Mouse (Mus musculus) stomach, postnatal 0 days (tissue): Measurements from ENCODE around the gene Basp1. TPM values are rescaled to one million over a fixed set of nuclear protein-coding genes. Genes with fewer than 3 reads are reported as not detected.
A peak's percentile ranks its signal among the peaks of the same experiment; 100 is the strongest.

Experiments used
- ATAC-seq: fragments of 200-750 bp; cut with Nextera tagmentation; 2 replicates; pipeline ENCODE4 v1.8.0; 2017; ENCODE audit not compliant: low FRiP score, low TSS enrichment
- DNase-seq: peaks from one replicate; pipeline ENCODE4 v3.0.0-alpha.2; 2016; ENCODE audit warnings: low spot score
- H3K27ac ChIP-seq: fragments of 300-500 bp; sonication (generic); replicated peaks from 2 replicates; pipeline ENCODE4 v1.5.1; 2014; ENCODE audit warnings: mild to moderate bottlenecking, control low read depth
- H3K27me3 ChIP-seq: fragments of 300-500 bp; sonication (generic); 2 replicates; pipeline ENCODE4 v1.6.1; 2014; ENCODE audit warnings: low read length; ENCODE audit not compliant: control insufficient read depth, insufficient read depth
- H3K36me3 ChIP-seq: fragments of 300-500 bp; sonication (generic); 2 replicates; pipeline ENCODE4 v1.6.1; 2014; ENCODE audit warnings: low read length, mixed read lengths; ENCODE audit not compliant: control insufficient read depth, insufficient read depth
- H3K4me1 ChIP-seq: fragments of 300-500 bp; sonication (generic); replicated peaks from 2 replicates; pipeline ENCODE4 v1.6.1; 2014; ENCODE audit warnings: antibody characterized with exemption; ENCODE audit not compliant: control insufficient read depth, insufficient read depth
- H3K4me2 ChIP-seq: fragments of 300-500 bp; sonication (generic); replicated peaks from 2 replicates; pipeline ENCODE4 v1.6.1; 2014; ENCODE audit warnings: low read depth, mild to moderate bottlenecking, control low read depth, moderate library complexity
- H3K4me3 ChIP-seq: fragments of 300-500 bp; sonication (generic); 2 replicates; pipeline ENCODE4 v1.5.1; 2014; ENCODE audit warnings: low read depth, low read length, control low read depth
- H3K9ac ChIP-seq: fragments of 300-500 bp; sonication (generic); 2 replicates; pipeline ENCODE4 v1.6.1; 2014; ENCODE audit warnings: mild to moderate bottlenecking, low read length, control low read depth, mixed read lengths
- H3K9me3 ChIP-seq: fragments of 300-500 bp; sonication (generic); 2 replicates; pipeline ENCODE4 v1.6.1; 2016; ENCODE audit warnings: low read length; ENCODE audit not compliant: control insufficient read depth
- CTCF ChIP-seq: IDR thresholded peaks from 2 replicates; pipeline ENCODE4 v1.5.1; 2016; ENCODE audit warnings: antibody characterized with exemption, low read depth, mild to moderate bottlenecking, moderate library complexity
- EP300 ChIP-seq: optimal IDR thresholded peaks from 2 replicates; pipeline ENCODE3; 2016; ENCODE audit warnings: antibody characterized with exemption
- WGBS: fragments of 180-500 bp; shearing (Covaris S2); extraction: QIAGEN DNeasy Blood & Tissue Kit; methylation state at CpG from one replicate; pipeline ENCODE4 v1.1.7; 2014; 5-methylcytosine and 5-hydroxymethylcytosine counted together
- polyA plus RNA-seq: library from polyadenylated mRNA; unstranded; fragments of >200 nt; fragmentation: Nextera tagmentation; extraction: Ambion mirVana; gene quantifications from 2 replicates; pipeline ENCODE4 v1.2.1, GENCODE M21; 2015

The Basp1 gene
- polyA plus RNA-seq, 1 experiment from 2014 or later, result 20.7 TPM

DNA sequence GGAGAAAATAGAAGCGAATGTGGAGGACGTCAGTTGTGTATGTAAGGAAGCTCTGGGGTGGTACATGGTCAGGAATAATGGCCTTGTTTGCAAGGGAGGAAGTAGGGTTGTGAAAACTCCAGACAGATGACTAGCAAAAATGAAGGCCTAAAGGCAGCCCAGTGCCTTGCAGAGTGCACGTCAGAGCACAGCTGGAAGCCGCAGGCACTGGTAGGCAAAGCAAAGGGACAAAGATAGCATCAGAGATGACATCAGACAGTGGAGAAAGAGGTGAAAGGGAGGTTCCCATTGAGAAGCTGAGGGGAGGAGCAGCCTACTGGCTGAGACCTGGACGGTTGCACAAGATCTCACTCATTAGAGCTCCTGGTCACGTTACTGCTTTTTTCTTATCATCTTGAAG lies 58.8 kb downstream of the Basp1 start:
- Histone ChIP-seq H3K4me2 (no peak overlapping the region), H3K9me3 (no peaks in the 10 kb centered on the region), H3K9ac (no peak overlapping the region), H3K27ac (no peak overlapping the region), H3K4me1 (no peaks in the 10 kb centered on the region), H3K36me3 (no peaks in the 10 kb centered on the region), H3K4me3 (no peak overlapping the region), H3K27me3 (no peaks in the 10 kb centered on the region)
- no peak for TF ChIP-seq CTCF
- no peak for TF ChIP-seq EP300
- DNase-seq, result no peak
- WGBS, result 70% methylated on average over 6 of the region's 6 CpGs
- ATAC-seq, result peak; percentile 40; the same call in 1 of the 2 replicates

DNA sequence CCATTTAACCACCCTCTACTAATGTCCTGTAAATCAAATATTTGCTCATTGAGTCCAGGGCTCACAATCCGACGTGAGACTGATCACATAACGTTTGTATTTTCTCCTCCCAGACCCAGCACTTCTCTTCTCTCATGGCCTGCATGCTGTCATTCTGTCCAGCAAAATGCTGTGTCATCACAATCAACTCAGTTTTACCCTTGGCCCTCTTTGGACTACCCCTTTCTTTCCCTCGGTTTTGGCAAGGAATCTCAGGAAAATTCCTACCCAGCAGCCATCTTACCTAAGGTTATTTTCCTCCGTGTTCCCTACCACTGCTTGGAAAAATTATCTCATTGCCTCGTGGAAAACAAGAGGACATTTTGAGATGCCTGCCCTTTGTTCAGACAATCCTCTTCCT lies 60.1 kb downstream of the Basp1 start:
- no peak for ATAC-seq
- no peaks in the 10 kb centered on the region for H3K4me1 ChIP-seq
- no peak overlapping the region for H3K9ac ChIP-seq
- no peaks in the 10 kb centered on the region for H3K36me3 ChIP-seq
- WGBS, result 63% methylated on average over 6 of the region's 6 CpGs
- H3K27me3 ChIP-seq, result no peaks in the 10 kb centered on the region
- no peak for DNase-seq
- no peak overlapping the region for H3K4me3 ChIP-seq
- no peak overlapping the region for H3K4me2 ChIP-seq
- TF ChIP-seq EP300 (no peak), CTCF (no peak)
- no peaks in the 10 kb centered on the region for H3K9me3 ChIP-seq
- H3K27ac ChIP-seq, result no peak overlapping the region

DNA sequence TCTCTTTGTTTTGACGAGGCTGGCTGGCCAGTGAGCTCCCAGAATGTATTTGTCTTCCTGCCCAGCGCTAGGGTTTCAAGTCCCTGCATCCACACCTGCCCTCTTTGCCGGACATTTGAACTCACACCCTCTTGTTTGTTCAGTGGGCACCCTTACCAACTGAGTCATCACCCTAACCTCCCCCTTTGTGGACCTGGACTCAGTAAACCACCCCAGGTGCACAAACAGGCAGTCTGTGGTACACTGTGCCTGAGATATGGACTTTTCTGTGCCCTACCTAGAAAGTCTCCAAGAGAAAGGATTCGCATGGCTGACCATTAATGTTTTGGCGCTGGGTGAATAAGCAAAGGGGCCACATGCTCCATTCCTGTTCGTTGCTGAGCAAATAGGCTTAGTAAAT lies 70.3 kb downstream of the Basp1 start:
- Histone ChIP-seq H3K9ac (no peak overlapping the region), H3K4me3 (no peak overlapping the region), H3K9me3 (no peaks in the 10 kb centered on the region), H3K36me3 (no peaks in the 10 kb centered on the region), H3K4me2 (no peak overlapping the region), H3K27me3 (no peaks in the 10 kb centered on the region), H3K27ac (no peak overlapping the region), H3K4me1 (no peaks in the 10 kb centered on the region)
- TF ChIP-seq EP300 (no peak), CTCF (no peak)
- WGBS, result 60% methylated on average over 6 of the region's 6 CpGs
- ATAC-seq (no peak), DNase-seq (no peak)

DNA sequence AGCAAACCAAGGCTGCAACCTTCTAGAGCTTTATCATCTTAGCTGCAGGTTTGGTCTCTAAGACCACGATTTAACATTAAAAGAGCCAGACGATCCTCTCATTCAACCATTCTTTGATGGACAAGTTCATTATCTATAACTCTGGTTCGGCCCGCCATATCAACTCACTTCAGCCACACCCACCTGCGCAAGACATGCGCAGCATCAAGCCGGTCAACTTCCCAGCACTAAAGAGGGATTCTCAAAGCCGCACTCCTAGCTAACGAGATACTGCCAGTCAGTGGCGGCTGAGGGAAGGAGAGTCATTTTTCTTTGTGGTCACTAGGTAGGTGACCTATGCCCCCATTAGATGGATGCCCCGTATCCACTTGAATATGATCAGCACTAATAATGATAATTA lies 78.3 kb downstream of the Basp1 start:
- H3K9ac ChIP-seq, result no peak overlapping the region
- no peaks in the 10 kb centered on the region for H3K36me3 ChIP-seq
- H3K27ac ChIP-seq, result no peak overlapping the region
- 86% methylated on average over 11 of the region's 11 CpGs for WGBS
- no peaks in the 10 kb centered on the region for H3K27me3 ChIP-seq
- H3K9me3 ChIP-seq, result no peaks in the 10 kb centered on the region
- DNase-seq, result no peak
- no peak for ATAC-seq
- H3K4me2 ChIP-seq, result no peak overlapping the region
- H3K4me1 ChIP-seq, result no peaks in the 10 kb centered on the region
- H3K4me3 ChIP-seq, result no peak overlapping the region
- TF ChIP-seq EP300 (no peak), CTCF (no peak)

DNA sequence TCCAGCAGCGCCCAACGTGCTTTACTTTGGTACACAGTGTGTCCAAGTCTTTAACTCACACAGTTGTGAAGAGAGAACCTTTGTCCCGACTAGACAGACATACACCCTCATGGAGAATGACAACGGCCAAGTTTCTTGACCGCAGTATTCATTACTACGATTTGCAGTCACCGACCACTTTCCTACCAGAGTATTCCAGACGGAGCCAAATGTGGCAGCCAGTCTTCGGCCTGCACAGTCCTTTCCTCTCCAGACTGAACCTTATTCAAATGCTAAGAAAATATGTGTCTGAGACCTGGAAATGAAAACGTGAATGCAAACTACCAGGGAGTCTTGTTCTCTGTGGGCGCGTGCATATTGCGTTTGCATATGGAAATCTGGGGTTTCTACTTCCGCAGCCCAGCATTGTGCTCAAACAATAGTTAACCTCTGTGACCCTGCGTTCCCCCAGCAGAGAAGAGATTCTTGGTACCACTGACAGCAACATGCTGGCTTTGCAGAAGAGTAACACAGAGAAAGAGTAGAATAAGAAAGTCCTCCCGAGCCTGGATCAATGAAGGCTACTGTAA lies 81.6 kb downstream of the Basp1 start:
- WGBS, result 64% methylated on average over 16 of the region's 16 CpGs
- no peak for DNase-seq
- H3K27me3 ChIP-seq, result no peaks in the 10 kb centered on the region
- H3K9me3 ChIP-seq, result no peaks in the 10 kb centered on the region
- no peak overlapping the region for H3K9ac ChIP-seq
- no peaks in the 10 kb centered on the region for H3K36me3 ChIP-seq
- no peaks in the 10 kb centered on the region for H3K4me1 ChIP-seq
- H3K4me2 ChIP-seq, result no peak overlapping the region
- ATAC-seq, result no peak
- TF ChIP-seq EP300, result no peak
- no peak for TF ChIP-seq CTCF
- no peak overlapping the region for H3K27ac ChIP-seq
- H3K4me3 ChIP-seq, result no peak overlapping the region

DNA sequence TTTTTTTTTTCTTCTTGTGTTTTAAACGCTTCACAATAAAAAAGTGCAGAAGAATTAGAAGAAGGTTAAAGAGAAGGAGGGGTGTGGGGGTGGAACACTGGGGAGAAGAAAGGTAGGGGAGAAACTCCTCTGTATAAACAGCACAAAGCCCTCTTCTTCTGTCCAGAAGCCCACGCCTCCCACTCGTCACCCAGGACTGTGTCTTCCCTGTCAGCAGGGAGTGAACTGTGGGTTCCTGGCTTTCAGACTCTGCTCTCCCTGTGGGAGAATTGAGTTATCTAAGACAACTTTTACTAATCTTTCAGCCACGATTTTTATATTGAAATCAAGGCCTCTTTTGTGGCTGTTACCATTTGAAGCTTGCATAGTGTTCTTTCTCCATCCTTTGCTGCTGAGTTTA lies 82.6 kb downstream of the Basp1 start:
- no peak overlapping the region for H3K9ac ChIP-seq
- no peaks in the 10 kb centered on the region for H3K27me3 ChIP-seq
- DNase-seq, result no peak
- H3K4me2 ChIP-seq, result no peak overlapping the region
- no peaks in the 10 kb centered on the region for H3K9me3 ChIP-seq
- H3K4me1 ChIP-seq, result no peaks in the 10 kb centered on the region
- no peak overlapping the region for H3K4me3 ChIP-seq
- no peaks in the 10 kb centered on the region for H3K36me3 ChIP-seq
- no peak overlapping the region for H3K27ac ChIP-seq
- TF ChIP-seq CTCF, result no peak
- TF ChIP-seq EP300, result no peak
- no peak for ATAC-seq
- WGBS, result 80% methylated on average over 4 of the region's 4 CpGs
